Mouse (Mus musculus): ENCODE measurements around the gene BC035044.
A peak's percentile ranks its signal among the peaks of the same experiment; 100 is the strongest.
"Not testable (repeated sequence)": the region's sequence is repeated elsewhere in the genome, so short reads cannot be mapped to it uniquely, and the experiment has no call there.

BC035044 gene

DNA sequence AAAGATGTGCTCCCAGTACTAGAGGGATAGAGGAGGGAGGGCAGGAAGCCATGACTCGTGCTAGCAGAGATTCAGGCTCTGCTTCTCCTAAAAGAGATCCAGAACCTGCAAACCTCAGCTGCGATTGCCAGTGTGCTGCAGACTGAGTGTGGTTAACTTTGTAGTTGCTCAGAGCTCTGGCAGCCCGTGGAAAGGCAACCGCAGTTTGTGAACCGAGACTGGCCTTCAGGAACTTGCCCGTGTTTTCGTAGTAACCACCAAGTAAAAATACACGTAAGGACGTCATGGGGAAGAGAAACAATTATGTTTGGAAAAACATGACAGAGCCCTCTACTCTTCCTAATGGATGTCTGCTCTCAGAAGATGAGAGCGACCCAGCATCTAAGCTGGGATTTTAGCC lies 57.9 kb downstream of the BC035044 start:
- no peak for ATAC-seq (ENCODE audit: low TSS enrichment)

DNA sequence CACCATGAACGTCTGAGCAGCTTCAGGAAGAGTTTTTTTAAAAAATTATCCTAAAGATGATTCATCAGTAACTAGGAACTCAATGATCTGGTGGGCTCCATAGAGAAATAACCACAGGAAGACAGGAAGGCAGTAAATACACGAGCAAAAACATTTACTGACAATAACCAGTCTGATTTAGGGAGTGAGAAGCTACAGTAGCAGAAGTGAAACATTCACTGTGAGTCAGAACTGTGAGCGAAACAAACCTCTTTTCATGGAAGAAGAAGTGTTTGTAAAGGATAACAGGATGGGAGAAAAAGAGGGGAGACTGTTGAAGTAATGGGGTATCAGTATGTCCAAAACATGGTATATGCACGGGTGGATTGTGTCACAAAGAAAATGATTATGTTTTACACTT lies 61.1 kb downstream of the BC035044 start:
- ATAC-seq (ENCODE audit: low TSS enrichment): no peak

GRCm38 (mm10) chr6:128826781-128827180 lies 64.1 kb downstream of the BC035044 start:
- ATAC-seq (ENCODE audit: low TSS enrichment): no peak

DNA sequence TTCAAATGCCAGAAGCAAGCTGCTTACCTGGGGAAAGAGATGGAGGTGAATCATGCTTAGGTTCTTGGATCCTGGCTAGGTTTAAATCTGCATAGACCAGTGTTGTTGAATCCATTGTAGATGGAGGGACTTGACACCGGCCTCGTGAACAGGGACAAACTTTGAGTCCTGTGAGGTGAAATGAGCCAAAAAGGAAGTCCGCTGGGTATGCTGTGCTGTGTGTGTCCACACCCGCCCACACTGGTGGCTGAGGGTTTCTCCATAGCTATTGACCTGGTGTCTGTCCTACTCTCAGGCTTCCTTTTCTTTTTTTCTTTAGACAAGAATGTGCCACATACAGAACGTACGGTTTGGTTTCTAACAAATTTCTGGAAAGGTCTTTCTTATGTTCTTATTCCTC lies 64.8 kb downstream of the BC035044 start, which contains the start of the genes Gm44511 and Klrb1b:
Gene Gm44511 (minus strand): TSS at position 184 of the 400 bp plus-strand sequence.
Gene Klrb1b (minus strand): TSS at position 200 of the 400 bp plus-strand sequence.
- ATAC-seq (ENCODE audit: low TSS enrichment): no peak

DNA sequence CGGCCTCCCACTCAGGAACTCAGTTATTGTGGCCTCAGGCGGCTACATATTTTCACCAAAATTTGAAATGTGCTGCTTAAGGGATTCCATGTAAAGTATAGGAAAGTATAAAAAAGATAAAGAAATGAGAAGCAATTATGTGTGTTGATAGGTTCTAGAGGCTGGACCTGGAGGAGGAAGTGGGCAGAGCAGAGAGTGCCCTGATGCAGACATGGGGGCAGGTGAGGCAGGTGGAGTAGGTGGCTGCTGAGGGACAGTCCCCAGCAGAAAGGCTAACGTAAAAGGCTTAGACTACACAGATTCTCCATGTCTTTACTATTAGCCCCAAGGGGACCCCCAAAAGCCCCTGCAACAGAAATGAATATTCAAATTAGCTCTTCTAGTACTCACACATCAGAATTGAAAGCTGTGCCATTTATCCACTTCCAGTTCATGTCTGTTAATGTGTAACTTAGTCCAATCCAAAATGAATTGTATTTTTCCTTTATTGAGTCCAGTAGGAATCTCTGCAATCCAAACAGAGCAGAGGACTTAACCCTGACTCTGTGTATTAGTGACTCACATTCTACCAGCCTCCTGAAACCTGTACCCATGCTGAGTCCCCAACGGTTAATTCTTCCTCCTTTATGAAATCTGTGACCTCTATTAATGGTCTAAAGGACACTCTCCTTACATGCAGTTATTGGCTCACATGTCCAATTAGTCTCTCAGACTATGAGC lies 72.7 kb downstream of the BC035044 start:
- no peak for ATAC-seq (ENCODE audit: low TSS enrichment)

- peak; percentile 89 for ATAC-seq (ENCODE audit: low TSS enrichment)
These were observed 82.4 kb downstream of the BC035044 start for GRCm38 (mm10) chr6:128808532-128808931.

DNA sequence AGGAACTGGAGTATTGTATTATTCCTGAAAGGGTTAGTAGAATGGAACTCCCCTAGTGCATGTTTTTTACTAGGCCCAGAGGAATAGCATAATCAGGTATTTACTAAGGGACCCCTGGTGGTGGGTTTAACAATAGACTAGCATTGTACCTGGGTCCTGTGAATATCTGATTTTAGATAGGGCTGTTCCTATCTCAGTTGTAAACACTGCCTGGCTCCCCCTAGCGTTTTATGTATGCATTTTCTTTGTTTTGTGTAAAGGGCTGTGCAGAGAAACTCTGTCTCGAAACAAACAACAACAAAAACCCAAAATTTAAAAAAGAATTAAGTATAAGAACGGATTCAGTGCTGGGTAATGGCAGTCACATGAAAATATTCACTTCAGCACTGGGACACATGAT lies 83.9 kb downstream of the BC035044 start:
- ATAC-seq (ENCODE audit: low TSS enrichment): no peak

DNA sequence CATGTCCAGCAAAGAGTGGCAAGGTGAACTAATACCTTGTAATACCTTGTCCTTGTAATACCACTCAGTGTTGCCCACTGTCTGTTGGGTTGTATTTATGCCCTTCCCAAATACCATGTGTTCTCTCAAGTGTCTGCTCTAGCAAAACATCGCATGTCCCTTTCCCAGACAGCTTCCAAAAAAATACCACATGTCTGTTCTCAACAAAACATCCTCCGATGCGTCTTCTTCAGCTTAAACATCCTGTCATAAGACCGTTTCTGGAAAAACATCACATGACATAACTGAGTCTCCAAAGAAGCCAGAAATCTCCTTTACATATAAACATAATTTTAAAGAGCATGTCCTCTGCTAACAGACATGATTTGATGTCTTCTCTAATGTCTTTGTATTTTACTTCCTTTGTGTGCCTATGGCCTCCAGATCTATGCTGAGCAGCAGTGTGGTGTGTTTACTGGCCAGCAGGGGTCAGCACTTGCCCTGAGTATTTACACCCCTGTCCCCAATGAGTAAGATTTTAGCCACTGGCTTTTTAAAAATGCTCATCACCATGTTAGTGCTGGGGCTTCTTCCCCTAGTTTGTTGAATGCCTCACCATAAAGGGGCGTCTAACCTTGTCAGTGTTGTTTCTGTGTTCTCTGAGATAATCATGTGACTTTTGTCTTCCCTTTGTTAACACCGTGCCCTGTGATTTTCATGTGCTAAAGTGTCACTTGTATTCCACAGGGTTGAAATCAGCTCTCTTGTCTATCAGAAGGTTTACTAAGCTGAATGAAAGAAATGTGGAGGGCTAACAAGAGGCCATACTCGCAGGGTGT lies 85.9 kb downstream of the BC035044 start:
- ATAC-seq (ENCODE audit: low TSS enrichment): 0 out of 2 replicates have a peak, but pooled peaks have one; percentile 30

GRCm38 (mm10) chr6:128802999-128803857 lies 87.7 kb downstream of the BC035044 start:
- peak; percentile 84 for ATAC-seq (ENCODE audit: low TSS enrichment)

GRCm38 (mm10) chr6:128802557-128802956 lies 88.4 kb downstream of the BC035044 start:
- peak; percentile 30 for ATAC-seq (ENCODE audit: low TSS enrichment)

DNA sequence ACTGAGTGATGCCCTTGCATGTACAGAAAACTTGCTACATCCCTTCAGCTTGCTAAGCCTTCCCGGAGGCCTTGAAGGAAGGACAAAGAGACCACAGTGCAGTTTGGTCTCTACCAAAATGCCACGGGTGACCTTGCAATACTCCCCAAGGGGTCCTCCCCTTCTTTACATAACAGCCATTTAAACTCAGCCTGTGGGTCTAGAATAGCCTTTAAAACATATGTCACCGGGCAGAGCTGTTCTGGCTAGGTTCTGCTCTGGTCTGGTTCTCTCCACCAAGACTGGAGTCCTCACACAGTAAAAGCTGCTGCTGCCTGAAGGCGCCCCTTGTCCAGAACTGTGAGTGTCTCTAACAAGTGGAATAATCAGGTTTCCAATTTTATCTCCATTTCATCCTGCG lies 90.2 kb downstream of the BC035044 start:
- ATAC-seq (ENCODE audit: low TSS enrichment): not testable (repeated sequence)

GRCm38 (mm10) chr6:128799896-128800270 lies 91.0 kb downstream of the BC035044 start:
- ATAC-seq (ENCODE audit: low TSS enrichment): no peak

- ATAC-seq (ENCODE audit: low TSS enrichment): peak; percentile 55
These were observed 91.6 kb downstream of the BC035044 start for GRCm38 (mm10) chr6:128799144-128799895.
